Mouse (Mus musculus) forebrain, postnatal 0 days (tissue): Measurements from ENCODE around the gene Hectd2. TPM values are rescaled to one million over a fixed set of nuclear protein-coding genes. Genes with fewer than 3 reads are reported as not detected.
A peak's percentile ranks its signal among the peaks of the same experiment; 100 is the strongest.

Experiments
- ATAC-seq: fragments of 200-750 bp; cut with Nextera tagmentation; 2 replicates; pipeline ENCODE4 v1.8.0; 2017; ENCODE audit warnings: mild to moderate bottlenecking, moderate library complexity
- DNase-seq: peaks from one replicate; pipeline ENCODE4 v3.0.0-alpha.2; 2015
- H3K27ac ChIP-seq: fragments of 300-500 bp; sonication (generic); 2 replicates; pipeline ENCODE4 v1.5.1; 2014; ENCODE audit warnings: low read depth, mild to moderate bottlenecking, antibody characterized with exemption, low read length, moderate library complexity, mixed read lengths
- H3K27me3 ChIP-seq: fragments of 300-500 bp; sonication (generic); 2 replicates; pipeline ENCODE4 v1.6.1; 2014; ENCODE audit warnings: mild to moderate bottlenecking, low read length, mixed read lengths; ENCODE audit not compliant: insufficient read depth
- H3K36me3 ChIP-seq: fragments of 300-500 bp; sonication (generic); 2 replicates; pipeline ENCODE4 v1.6.1; 2014; ENCODE audit warnings: mild to moderate bottlenecking, moderate library complexity; ENCODE audit not compliant: insufficient read depth
- H3K4me1 ChIP-seq: fragments of 300-500 bp; sonication (generic); 2 replicates; pipeline ENCODE4 v1.6.1; 2014; ENCODE audit warnings: antibody characterized with exemption; ENCODE audit not compliant: insufficient read depth
- H3K4me2 ChIP-seq: fragments of 300-500 bp; sonication (generic); 2 replicates; pipeline ENCODE4 v1.6.1; 2014; ENCODE audit warnings: low read depth, mild to moderate bottlenecking, moderate library complexity
- H3K4me3 ChIP-seq: fragments of 300-500 bp; sonication (generic); 2 replicates; pipeline ENCODE4 v1.5.1; 2014; ENCODE audit warnings: low read depth, low read length, mixed read lengths
- H3K9ac ChIP-seq: fragments of 300-500 bp; sonication (generic); 2 replicates; pipeline ENCODE4 v1.6.1; 2014; ENCODE audit warnings: mild to moderate bottlenecking
- H3K9me3 ChIP-seq: fragments of 300-500 bp; sonication (generic); 2 replicates; pipeline ENCODE4 v1.6.1; 2016; ENCODE audit warnings: low read length
- CTCF ChIP-seq: sonication (generic); IDR thresholded peaks from 2 replicates; pipeline ENCODE4 v1.5.1; 2016; ENCODE audit warnings: antibody characterized with exemption, control low read depth, low read depth
- WGBS: fragments of 180-500 bp; shearing (Covaris S2); extraction: QIAGEN DNeasy Blood & Tissue Kit; methylation state at CpG from one replicate; pipeline ENCODE4 v1.1.7; 2014; 5-methylcytosine and 5-hydroxymethylcytosine counted together
- polyA plus RNA-seq: library from polyadenylated mRNA; unstranded; fragments of >200 nt; fragmentation: Nextera tagmentation; extraction: Ambion mirVana; gene quantifications from 2 replicates; pipeline ENCODE4 v1.2.1, GENCODE M21; 2015
- total RNA-seq: library from RNA; depleted of rRNA; stranded (reverse); fragments of >200 nt; gene quantifications from 2 replicates; pipeline ENCODE4 v1.2.3, GENCODE M21; 2014

Gene Hectd2
- total and polyA plus RNA-seq, 2 experiments from 2014 or later, result 6.7 to 28.6 TPM

DNA sequence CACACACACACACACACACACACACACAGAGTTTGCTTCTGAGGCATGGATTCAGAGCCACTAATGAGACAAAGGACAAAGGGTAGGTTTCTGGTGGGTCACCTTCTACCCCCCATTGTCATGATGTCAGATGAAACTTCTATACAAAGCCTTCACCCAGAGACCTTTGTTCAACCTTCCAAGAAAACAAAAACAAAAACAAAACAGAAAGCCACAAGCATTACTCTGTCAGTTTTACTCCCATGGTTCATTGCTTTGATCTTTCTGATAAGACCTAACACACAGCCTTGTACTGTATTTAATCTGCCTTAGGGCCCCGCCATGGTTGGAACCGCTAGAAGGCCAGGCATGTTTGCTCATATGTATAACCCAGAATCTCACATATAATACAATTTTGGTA is 15.1 kb upstream of the Hectd2 start:
- DNase-seq (no peak), ATAC-seq (no peak)
- Histone ChIP-seq H3K4me3 (no peak overlapping the region), H3K4me2 (no peak overlapping the region), H3K27me3 (no peaks in the 10 kb centered on the region), H3K9me3 (no peaks in the 10 kb centered on the region), H3K4me1 (peaks cover 12% of the 10 kb centered on the region), H3K27ac (no peak overlapping the region), H3K9ac (no peak overlapping the region), H3K36me3 (no peaks in the 10 kb centered on the region)
- 93% methylated on average over 2 of the region's 2 CpGs for WGBS
- TF ChIP-seq CTCF, result no peak

DNA sequence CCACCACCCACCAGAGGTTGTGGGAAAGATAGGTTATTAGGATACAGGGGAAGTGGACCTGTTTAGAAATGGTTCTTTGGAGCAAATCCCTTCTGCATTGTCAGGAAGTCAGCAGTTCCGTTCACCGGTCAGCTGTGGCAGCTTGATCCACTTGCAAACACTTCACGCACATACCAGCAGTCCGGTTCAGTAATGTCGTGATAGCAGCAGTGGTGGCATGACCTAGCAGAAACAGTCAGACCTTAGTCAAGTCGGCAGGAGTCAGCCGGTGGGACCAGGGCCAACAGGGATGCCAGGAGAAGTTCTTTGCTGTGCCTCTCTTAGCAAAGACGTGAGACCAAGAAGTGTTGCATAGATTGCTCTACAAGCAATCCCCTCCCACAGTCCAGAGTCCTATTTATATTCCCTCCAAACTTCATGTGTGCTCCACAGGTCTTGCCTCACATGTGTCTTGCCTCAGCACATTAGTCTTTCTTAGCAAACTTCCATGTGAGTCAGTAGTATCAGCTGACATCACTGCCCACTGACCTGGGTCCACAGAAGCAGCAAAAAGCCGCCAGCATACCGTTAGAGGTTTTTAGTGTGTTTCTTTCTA is 14.3 kb upstream of the Hectd2 start:
- no peak for TF ChIP-seq CTCF
- Histone ChIP-seq H3K4me3 (no peak overlapping the region), H3K4me1 (peaks cover 4% of the 10 kb centered on the region; the same call in 1 of the 2 replicates), H3K36me3 (no peaks in the 10 kb centered on the region), H3K9me3 (no peaks in the 10 kb centered on the region), H3K27ac (no peak overlapping the region), H3K27me3 (no peaks in the 10 kb centered on the region), H3K4me2 (no peak overlapping the region), H3K9ac (no peak overlapping the region)
- 80% methylated on average over 10 of the region's 10 CpGs for WGBS
- ATAC-seq (no peak), DNase-seq (no peak)

DNA sequence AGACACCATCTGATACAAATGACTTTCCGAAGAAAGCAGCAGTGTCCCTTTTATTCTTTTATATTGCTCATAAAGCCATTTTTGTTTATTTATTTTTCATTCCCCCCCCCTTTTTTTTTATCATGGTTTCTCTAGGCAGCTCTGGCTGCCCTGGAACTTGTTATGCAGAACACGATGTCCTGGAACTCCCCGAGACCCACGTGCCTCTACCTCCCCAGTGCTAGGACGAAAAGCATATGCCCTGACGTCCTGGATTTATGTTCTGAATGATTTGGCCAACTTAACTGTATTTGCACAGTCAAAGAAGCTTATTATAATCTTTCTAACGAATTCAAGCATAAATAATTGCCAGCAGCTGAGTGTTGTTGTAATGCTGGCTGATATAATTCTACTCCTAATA is 13.7 kb upstream of the Hectd2 start:
- H3K9ac ChIP-seq, result no peak overlapping the region

DNA sequence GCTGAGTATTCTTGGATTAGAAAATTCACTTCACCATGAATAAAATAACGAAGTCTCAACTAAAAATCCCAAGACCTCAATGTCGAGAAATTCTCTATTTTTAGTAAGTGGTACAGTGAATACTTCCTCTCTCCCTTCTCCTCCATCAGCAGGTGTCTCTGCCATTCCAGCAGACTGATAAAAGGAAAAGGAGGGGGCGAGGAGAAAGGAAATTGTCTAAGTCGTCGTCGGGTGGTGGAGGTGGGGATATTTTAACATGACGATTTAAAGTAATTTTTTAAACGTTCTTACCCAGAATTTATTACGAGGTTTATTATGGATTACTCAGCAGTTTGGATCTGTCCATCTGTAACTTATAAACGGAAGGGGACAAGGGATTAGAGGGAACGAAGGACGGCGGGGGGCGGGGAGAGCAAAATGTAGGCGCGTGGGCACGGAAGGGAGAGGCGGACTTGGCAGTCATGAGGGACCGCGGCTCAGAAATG is 836 bp upstream of the Hectd2 start:
- ATAC-seq (peak; percentile 29; the same call in 1 of the 2 replicates), DNase-seq (no peak)
- H3K4me1 ChIP-seq, result peaks cover 4% of the 10 kb centered on the region; the same call in 1 of the 2 replicates
- H3K9me3 ChIP-seq, result no peaks in the 10 kb centered on the region
- no peak for TF ChIP-seq CTCF
- peak overlapping the region; percentile 73 for H3K4me2 ChIP-seq
- peak overlapping the region; percentile 94 for H3K4me3 ChIP-seq
- H3K36me3 ChIP-seq, result no peaks in the 10 kb centered on the region
- H3K27me3 ChIP-seq, result no peaks in the 10 kb centered on the region
- WGBS, result 3% methylated on average over 20 of the region's 20 CpGs
- H3K27ac ChIP-seq, result peak overlapping the region; percentile 91
- H3K9ac ChIP-seq, result peak overlapping the region; percentile 92

More for the DNA sequence above, 13.7 kb upstream of the Hectd2 start:
- Histone ChIP-seq H3K4me3 (no peak overlapping the region), H3K4me2 (no peak overlapping the region), H3K27ac (no peak overlapping the region), H3K27me3 (no peaks in the 10 kb centered on the region), H3K36me3 (no peaks in the 10 kb centered on the region), H3K9me3 (no peaks in the 10 kb centered on the region), H3K4me1 (no peaks in the 10 kb centered on the region)
- 47% methylated on average over 7 of the region's 7 CpGs for WGBS
- ATAC-seq (no peak), DNase-seq (no peak)
- TF ChIP-seq CTCF, result no peak

DNA sequence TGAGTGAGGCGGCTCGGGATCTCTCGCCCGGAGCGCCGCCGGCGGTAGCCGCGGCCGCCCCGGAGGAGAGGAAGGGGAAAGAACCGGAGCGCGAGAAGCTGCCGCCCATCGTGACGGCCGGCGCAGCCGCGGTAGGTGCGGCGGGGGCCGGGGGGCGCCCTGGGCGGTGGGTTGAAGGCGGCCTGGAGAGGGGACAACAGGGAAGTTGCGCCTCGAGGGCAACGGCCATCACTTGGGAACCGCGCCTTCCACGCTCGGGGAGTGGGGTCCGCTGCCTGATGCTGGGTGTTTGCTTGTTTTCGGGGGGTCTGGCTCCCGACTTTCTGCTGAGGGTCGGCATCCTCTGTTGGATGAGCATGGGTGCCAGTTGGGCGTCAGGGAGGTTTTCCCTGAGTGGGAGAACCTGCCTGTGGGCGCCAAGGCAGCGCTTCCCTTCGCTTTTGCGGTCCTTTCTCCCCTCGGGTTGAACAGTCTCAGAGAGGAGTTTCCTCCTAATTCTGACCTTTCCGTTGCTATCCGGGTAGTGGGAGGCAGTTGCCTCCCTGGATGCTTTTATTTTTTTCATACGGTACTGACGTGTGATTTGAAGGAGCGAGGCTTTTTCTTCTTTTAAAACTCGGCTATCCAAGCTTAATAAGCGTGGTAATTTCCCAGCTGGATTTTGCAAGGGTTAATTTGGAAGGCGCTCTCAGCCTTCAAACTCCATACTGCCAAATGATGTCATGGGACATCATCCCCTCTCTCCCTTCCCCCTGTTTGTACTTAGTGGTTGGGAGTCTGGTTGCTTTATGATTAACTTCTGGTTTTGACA is 551 bp downstream of the Hectd2 start:
- no peaks in the 10 kb centered on the region for H3K36me3 ChIP-seq
- DNase-seq, result peak; percentile 66
- under 1% methylated on average over 52 of the region's 53 CpGs for WGBS
- no peak for TF ChIP-seq CTCF
- H3K27ac ChIP-seq, result peak overlapping the region; percentile 91
- ATAC-seq, result peak; percentile 70
- peak overlapping the region; percentile 92 for H3K9ac ChIP-seq
- H3K4me3 ChIP-seq, result peak overlapping the region; percentile 94
- peak overlapping the region; percentile 73 for H3K4me2 ChIP-seq
- peaks cover 4% of the 10 kb centered on the region; the same call in 1 of the 2 replicates for H3K4me1 ChIP-seq
- H3K9me3 ChIP-seq, result no peaks in the 10 kb centered on the region
- H3K27me3 ChIP-seq, result no peaks in the 10 kb centered on the region

DNA sequence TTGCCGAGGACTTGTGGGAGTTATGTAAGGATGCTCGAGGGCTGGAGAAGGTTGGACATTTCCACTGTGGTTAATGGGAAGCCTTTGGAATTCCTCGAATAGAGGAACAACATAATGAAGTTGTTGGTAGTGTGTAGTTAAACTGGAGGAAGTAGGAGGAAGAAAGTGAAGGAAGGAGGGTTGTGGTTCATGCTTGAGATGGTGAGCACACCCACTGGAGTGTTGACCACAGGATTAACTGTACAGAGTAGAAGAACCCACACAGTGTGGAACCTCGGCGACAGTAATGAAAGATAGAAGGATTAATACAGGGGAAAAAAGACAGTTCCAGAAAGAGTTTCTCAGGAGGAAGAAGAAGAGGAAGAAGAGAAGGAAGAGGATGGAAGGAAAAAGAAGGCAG is 4.9 kb downstream of the Hectd2 start:
- 74% methylated on average over 5 of the region's 5 CpGs for WGBS
- no peak for DNase-seq
- Histone ChIP-seq H3K4me2 (no peak overlapping the region), H3K36me3 (no peaks in the 10 kb centered on the region), H3K4me3 (no peak overlapping the region), H3K27ac (no peak overlapping the region), H3K4me1 (peaks cover 4% of the 10 kb centered on the region; the same call in 1 of the 2 replicates), H3K9ac (no peak overlapping the region), H3K27me3 (no peaks in the 10 kb centered on the region), H3K9me3 (no peaks in the 10 kb centered on the region)
- TF ChIP-seq CTCF, result no peak
- ATAC-seq, result no peak

DNA sequence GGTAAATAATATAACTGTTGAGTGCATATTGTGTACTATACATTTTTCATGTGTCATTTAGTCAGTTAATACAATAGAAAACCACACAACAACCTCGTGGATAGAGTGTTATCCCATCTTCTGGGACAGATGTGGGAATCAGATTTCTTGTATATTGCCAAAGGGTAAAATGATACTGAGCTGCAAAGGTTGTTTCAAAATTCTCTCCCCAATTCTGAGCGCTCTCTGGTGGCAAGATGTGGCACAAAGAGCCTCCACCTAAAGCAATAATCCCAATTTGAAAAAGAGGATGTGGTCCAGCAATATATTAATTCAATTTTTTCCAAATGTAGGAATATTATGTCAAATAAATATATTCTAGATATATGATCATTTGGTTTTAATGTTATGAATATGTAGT is 5.7 kb downstream of the Hectd2 start:
- no peaks in the 10 kb centered on the region for H3K27me3 ChIP-seq
- no peak overlapping the region for H3K4me3 ChIP-seq
- DNase-seq, result no peak
- H3K9ac ChIP-seq, result no peak overlapping the region
- peak; percentile 47 for TF ChIP-seq CTCF
- no peak for ATAC-seq
- H3K9me3 ChIP-seq, result no peaks in the 10 kb centered on the region
- H3K4me2 ChIP-seq, result no peak overlapping the region
- WGBS, result 18% methylated on average over 2 of the region's 2 CpGs
- peaks cover 4% of the 10 kb centered on the region; the same call in 1 of the 2 replicates for H3K4me1 ChIP-seq
- no peaks in the 10 kb centered on the region for H3K36me3 ChIP-seq
- no peak overlapping the region for H3K27ac ChIP-seq
